Mouse (Mus musculus) ZHBTc4 (cell line): Measurements from ENCODE around the gene Tnrc6c.

Experiments used
- DNase-seq: peaks from one replicate; pipeline ENCODE4 v3.0.0-alpha.2; 2011; ENCODE audit warnings: low read depth, low spot score

Gene Tnrc6c

DNA sequence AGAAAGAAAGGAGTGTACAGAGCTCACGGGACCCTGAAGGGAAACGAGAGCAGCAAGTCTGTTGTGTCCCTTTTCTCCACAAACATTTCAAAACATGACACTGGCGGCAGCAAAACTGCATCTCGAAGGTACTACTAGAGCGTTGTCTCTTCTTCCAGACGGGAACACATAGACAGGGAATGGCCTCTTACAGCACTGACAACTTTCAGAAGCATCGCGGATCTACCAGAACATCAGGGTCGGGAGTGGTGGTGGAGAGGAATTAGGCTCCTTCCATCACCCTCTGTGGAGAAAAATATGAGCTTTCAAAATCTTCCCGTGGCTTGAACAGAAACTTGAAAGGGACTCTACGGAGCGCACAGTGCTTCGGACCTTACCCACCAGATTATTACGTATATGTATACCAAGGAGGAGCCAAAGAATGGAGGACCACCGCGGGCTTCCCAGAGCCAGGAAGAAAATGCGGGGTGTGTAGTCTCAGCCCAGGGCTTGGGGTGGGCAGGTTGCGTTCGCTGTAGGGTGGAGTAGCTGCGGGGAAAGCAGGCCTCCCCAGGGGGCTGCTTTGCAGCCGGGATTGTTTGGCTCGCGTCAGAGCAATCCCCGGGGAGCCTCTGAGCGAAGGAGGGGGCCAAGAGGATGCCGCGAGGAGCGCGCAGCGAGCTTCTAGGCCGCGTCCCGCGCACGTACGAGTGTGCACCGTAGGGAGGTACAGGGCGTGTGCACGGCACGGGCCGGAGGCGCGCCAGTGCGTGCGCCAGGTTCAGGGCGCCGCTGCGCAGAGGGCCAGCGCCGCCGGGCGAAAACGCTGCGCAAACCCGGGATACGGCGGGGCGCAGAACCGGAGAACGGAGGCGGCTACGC is at the start of gene Tnrc6c:
Gene Tnrc6c (plus strand): TSS at position 799 of the 861 bp plus-strand sequence.
- peak; percentile 92 for DNase-seq

DNA sequence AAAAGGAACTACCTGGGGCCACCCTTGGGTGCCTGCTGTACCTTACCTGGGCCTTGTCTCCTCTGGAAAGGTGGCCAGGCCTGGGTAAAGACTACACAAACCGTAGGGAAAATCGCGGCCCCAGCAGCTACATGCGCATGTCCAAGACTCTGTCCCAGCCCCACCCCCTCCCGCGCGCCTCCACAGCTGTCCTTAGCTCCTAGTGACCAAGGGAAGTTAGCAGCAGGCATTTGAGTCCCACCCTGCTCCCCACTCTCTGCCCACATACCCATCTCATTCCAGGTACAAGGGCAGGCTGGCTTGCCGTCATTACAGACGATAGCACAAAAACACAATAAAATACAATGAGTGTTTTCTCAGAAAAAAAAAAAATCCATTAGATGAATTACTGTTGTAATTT is 48.0 kb upstream of the Tnrc6c start:
- no peak for DNase-seq

GRCm38 (mm10) chr11:117606605-117607203 is 47.4 kb upstream of the Tnrc6c start:
- DNase-seq, result peak; percentile 88

- DNase-seq, result peak; percentile 73
Measured at GRCm38 (mm10) chr11:117608141-117608789, 45.8 kb upstream of the Tnrc6c start.

GRCm38 (mm10) chr11:117608976-117609375 is 45.1 kb upstream of the Tnrc6c start:
- DNase-seq, result peak; percentile 76

DNA sequence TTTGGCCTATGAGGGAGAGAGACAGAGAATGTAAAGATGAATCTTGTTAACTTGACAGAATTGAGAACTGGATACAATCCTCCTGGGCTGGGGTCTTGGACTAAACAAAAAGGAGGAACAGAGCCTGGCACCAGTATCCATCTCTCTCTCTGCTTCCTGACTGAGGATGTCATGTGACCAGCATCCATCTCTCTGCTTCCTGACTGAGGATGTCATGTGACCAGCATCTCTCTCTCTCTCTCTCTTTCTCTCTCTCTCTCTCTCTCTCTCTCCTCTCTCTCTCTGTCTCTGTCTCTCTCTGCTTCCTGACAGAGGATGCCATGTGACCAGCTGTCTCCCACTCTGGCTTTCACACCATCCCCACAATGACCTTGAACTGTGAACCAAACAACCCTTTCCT is 43.5 kb upstream of the Tnrc6c start:
- DNase-seq, result no peak

DNA sequence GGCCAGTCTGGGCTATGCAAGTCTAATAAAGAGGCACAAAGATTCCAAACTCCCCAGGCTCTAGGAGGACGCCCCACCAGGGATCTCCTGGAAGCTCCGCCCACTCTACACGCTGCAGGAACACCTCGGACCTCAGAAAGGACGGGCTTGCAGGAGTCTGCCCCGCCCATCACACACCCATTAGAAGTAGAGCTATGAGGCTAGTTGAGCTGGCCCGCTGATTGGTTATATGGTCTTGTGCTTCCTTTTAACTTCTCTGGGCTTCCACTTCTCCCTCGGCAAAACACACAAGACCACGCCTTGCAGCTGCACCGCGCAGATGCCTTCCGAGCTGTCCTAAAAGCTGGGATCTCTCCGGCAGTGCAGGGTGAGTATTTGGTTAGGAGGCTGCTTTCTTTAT is 43.0 kb upstream of the Tnrc6c start:
- DNase-seq, result peak; percentile 97

DNA sequence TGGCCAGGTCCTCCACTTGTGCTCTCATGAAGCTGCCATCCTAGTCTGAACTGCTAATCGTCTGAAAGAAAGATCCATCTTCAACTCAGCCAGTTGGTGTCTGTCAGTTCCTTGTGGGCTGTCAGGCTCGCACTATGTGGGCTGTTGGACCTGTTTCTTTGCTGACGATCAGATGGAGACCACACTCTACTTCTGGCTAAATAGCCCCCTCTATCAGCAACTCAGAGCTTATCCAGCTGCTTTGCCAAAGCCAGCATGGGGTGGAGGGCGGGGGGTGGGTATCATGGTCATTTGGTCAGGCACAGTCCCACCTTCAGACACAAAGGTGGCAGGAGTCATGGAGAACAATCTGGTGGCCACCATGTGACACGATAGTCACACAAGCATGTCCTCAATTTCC is 42.2 kb upstream of the Tnrc6c start:
- no peak for DNase-seq

DNA sequence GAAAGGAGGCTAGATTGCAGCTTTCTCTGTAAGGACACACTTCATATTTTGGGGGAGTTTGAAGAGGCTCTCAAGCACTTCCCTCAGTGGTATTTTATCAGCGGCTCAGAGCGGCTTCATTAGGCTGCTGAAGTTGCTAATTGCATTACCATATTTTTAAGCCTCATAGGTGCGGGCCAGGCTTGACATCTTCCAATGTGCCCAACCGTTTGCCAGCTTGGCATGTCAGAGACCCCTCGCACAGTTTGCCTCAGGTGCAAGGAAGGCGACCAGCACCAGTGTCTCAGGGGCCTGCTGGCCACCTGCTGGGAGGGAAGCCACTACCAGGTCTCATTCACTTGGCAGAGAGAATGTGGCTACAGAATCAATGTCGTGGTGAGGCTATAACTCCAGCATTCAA is 41.2 kb upstream of the Tnrc6c start:
- DNase-seq, result no peak

DNA sequence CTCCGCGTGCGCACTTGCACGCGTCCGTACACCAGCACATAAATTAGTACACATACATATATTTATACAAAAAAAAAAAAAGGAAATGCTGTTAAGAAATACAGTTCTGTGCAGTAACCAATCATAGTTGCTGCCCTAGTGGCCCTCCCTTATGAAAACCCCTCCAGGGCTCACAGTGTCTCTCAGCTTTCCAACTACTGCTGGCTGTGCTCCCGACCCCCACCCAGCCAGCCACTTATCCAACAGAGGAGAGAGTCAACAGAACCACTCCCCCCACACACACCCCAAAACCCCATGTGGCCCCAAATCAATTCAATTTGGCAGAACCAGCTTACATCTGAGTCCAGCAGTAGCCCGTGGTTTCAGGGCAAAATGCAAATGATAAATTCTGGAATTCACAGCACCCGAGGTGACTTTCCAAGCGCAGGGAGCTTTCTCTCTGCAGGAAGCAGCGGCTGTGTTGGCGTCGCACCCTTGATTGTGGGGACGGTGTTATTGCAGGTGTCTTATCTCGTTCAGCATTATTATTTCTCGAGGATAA is 36.7 kb upstream of the Tnrc6c start:
- no peak for DNase-seq

GRCm38 (mm10) chr11:117618214-117618613 is 35.9 kb upstream of the Tnrc6c start:
- DNase-seq, result no peak

DNA sequence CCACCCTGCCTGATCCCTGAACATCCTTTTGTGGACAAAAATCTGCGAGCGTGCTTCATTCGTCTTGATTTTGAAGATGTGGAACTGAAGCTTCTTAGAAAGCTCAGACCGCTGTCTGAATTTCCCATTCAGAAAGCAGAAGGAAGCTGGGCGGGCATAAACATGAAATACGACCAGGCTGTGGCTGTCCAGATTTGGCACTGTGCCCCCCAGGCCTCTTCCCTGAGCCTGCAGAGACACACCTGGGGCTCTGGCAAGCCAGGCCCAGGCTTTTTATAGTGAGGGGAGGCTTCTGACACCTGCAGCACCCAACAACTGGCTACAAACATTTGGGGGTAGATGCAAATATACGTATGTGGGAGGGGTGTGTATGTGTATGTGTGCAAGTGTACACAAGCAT is 35.3 kb upstream of the Tnrc6c start:
- no peak for DNase-seq

- no peak for DNase-seq
Measured at GRCm38 (mm10) chr11:117619581-117619980, 34.5 kb upstream of the Tnrc6c start.

GRCm38 (mm10) chr11:117625196-117625595 is 28.9 kb upstream of the Tnrc6c start:
- DNase-seq, result no peak

DNA sequence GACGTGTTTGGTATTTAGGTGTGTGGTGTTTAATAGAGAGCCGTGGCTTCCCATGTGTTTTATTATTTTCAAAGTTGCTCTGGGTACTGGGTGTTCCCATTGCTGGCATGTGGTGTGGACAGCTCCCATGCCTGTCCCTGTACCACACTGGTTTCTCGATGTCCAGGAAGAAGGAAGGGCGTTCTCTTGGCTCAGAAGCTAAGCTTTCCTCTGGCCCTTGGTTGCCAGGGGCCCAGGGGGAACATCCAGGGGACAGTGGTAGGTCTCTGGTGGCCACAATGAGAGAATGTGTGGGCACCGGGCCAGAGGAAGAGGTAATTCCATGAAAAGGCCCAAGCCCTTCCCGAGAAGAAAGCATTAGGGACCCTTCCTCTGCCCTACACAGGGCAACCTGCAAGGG is 27.5 kb upstream of the Tnrc6c start:
- no peak for DNase-seq

DNA sequence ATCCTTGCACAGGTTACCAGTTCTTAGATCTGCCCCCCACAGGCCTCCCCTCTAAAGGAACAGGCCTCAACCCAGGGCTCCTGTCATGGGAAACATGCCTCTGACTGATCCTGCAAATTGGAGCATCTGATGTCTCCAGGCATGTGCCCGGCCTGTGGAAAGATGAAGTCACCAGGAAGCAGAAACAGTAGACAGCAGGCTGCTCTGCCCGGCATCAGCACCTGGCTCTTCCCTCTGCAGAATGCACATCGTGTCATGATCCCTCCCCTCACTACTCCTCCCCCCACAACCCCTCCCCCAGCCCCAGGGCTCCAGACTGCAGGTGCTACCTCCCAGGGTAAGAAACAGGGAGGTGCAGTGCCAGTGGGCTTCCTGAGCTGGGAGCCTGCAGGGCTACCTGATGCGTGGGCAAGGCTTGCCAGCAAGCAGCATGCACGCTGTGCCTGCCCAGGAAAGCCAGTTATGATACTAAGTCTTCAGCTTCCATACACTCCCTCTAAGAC is 27.0 kb upstream of the Tnrc6c start:
- DNase-seq, result peak; percentile 54

- DNase-seq, result peak; percentile 35
Measured at GRCm38 (mm10) chr11:117627746-117628311, 26.3 kb upstream of the Tnrc6c start.

DNA sequence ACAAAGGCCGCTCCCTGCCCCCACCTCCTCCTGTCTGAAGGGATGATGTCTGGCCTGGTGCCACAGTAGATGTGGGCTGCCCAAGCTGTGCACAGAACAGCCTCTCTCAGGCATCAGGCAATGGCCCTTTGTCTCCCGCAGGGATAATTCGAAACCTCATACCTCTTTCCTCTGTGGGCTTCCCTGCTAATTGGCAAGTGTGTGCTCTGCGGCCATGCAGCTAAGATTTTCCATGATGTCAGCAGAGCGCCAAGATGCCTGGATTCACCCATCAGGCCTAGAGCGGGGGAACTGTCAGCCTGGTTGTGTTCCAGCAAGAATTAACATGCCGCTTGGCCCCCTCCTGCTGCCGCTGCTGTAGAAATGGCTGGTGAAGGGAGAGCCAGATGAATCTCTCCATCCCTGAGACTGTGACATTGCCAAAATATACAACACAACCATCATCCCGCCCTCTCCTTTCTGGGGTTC is 25.7 kb upstream of the Tnrc6c start:
- peak; percentile 38 for DNase-seq

DNA sequence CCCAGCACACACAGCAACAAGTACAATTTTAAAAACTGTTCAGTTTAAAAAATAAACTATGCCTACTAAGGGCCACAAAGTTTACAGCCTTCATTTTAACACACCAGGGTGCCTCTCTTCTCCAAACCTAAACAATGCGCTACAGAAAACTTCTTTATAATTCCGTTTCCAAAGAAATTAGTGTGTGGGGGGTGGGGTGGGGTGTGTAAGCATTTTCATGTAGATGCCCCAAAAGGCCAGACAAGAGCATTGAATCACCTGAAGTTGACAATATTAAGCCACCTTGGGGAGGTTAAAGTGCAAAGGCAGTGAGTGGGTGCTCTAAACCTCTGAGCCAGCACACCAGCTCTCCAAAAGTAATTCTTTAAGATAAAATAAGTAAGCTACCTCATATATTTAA is 24.2 kb upstream of the Tnrc6c start:
- DNase-seq, result peak; percentile 75

GRCm38 (mm10) chr11:117630868-117631565 is 23.1 kb upstream of the Tnrc6c start:
- DNase-seq, result no peak

- no peak for DNase-seq
Measured at GRCm38 (mm10) chr11:117633310-117633709, 20.8 kb upstream of the Tnrc6c start.
